Mouse (Mus musculus) heart, postnatal 0 days (tissue): ENCODE data around the gene Fgfr2.

Experiments
- CTCF ChIP-seq: IDR thresholded peaks from 2 replicates; pipeline ENCODE4 v1.5.1; 2016; ENCODE audit warnings: antibody characterized with exemption, control low read depth, low read depth
- EP300 ChIP-seq: IDR thresholded peaks from 2 replicates; pipeline ENCODE4 v1.6.1; 2016; ENCODE audit warnings: antibody characterized with exemption, low read depth

- TF ChIP-seq CTCF = no peak
- no peak for TF ChIP-seq EP300
Measured at GRCm38 (mm10) chr7:130961429-130961828, 2161.7 kb downstream of the Fgfr2 start.
